Mouse (Mus musculus) kidney, embryonic 14.5 days (tissue): ENCODE data around the gene Gm18336. TPM values are rescaled to one million over a fixed set of nuclear protein-coding genes. Genes with fewer than 3 reads are reported as not detected.
"Not testable (repeated sequence)": the region's sequence is repeated elsewhere in the genome, so short reads cannot be mapped to it uniquely, and the experiment has no call there.

Experiments used
- ATAC-seq: fragments of 200-750 bp; cut with Nextera tagmentation; 2 replicates; pipeline ENCODE4 v1.8.0; 2017; ENCODE audit warnings: moderate number of reproducible peaks, mild to moderate bottlenecking, moderate TSS enrichment, moderate library complexity; ENCODE audit not compliant: low FRiP score, low TSS enrichment
- H3K27ac ChIP-seq: fragments of 300-500 bp; sonication (generic); 2 replicates; pipeline ENCODE4 v1.5.1; 2014; ENCODE audit warnings: low read depth, mild to moderate bottlenecking, low read length, moderate library complexity, mixed read lengths
- H3K27me3 ChIP-seq: fragments of 300-500 bp; sonication (generic); 2 replicates; pipeline ENCODE4 v1.6.1; 2014; ENCODE audit warnings: mild to moderate bottlenecking, low read length; ENCODE audit not compliant: control insufficient read depth, insufficient read depth
- H3K36me3 ChIP-seq: fragments of 300-500 bp; sonication (generic); 2 replicates; pipeline ENCODE4 v1.6.1; 2014; ENCODE audit warnings: low read length, mixed read lengths; ENCODE audit not compliant: control insufficient read depth, insufficient read depth
- H3K4me1 ChIP-seq: fragments of 300-500 bp; sonication (generic); 2 replicates; pipeline ENCODE4 v1.6.1; 2014; ENCODE audit warnings: low read length, mixed read lengths; ENCODE audit not compliant: control insufficient read depth, insufficient read depth
- H3K4me2 ChIP-seq: fragments of 300-500 bp; sonication (generic); replicated peaks from 2 replicates; pipeline ENCODE4 v1.6.1; 2014; ENCODE audit warnings: low read depth, mild to moderate bottlenecking, low read length
- H3K4me3 ChIP-seq: fragments of 300-500 bp; sonication (generic); 2 replicates; pipeline ENCODE4 v1.5.1; 2014; ENCODE audit warnings: mild to moderate bottlenecking, low read length
- H3K9ac ChIP-seq: fragments of 300-500 bp; sonication (generic); 2 replicates; pipeline ENCODE4 v1.6.1; 2014; ENCODE audit warnings: low read depth, mild to moderate bottlenecking, low read length, moderate library complexity
- H3K9me3 ChIP-seq: fragments of 300-500 bp; sonication (generic); 2 replicates; pipeline ENCODE4 v1.6.1; 2016; ENCODE audit warnings: low read length; ENCODE audit not compliant: control insufficient read depth
- WGBS: fragments of 180-500 bp; shearing (Covaris S2); extraction: QIAGEN DNeasy Blood & Tissue Kit; methylation state at CpG from one replicate; pipeline ENCODE4 v1.1.7; 2014; 5-methylcytosine and 5-hydroxymethylcytosine counted together
- polyA plus RNA-seq: library from polyadenylated mRNA; unstranded; fragments of >200 nt; fragmentation: Nextera tagmentation; extraction: Ambion mirVana; gene quantifications from 2 replicates; pipeline ENCODE4 v1.2.1, GENCODE M21; 2014

Gm18336 gene
- polyA plus RNA-seq = not detected in 2 replicates

DNA sequence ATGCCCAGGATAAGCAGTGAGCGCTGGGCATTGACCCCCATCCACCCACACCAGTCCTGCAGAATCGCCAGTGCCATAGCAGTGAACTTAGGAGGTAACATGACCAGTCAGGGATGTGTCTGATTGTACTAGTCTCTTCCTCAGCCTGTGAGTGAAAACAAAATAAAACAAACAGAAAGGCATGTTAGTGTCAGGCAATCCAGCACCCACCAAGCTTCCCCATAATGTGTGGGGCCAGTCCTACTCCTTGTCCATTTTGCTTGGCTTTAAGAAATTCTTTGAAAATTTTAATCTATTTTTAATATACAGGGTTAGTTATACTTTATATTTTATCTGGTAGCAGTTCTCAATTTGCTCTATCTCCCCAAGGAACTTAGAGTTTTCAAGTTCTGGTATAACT is at the start of gene Gm18336:
TSS of gene Gm18336 (minus strand) at position 101 of the 400 bp plus-strand sequence.
- H3K4me2 ChIP-seq, H3K36me3 ChIP-seq, H3K4me3 ChIP-seq, H3K27ac ChIP-seq, H3K9ac ChIP-seq, H3K4me1 ChIP-seq, ATAC-seq, H3K27me3 ChIP-seq, H3K9me3 ChIP-seq: not testable (repeated sequence)
- WGBS = 67% methylated on average over 1 of the region's 2 CpGs

DNA sequence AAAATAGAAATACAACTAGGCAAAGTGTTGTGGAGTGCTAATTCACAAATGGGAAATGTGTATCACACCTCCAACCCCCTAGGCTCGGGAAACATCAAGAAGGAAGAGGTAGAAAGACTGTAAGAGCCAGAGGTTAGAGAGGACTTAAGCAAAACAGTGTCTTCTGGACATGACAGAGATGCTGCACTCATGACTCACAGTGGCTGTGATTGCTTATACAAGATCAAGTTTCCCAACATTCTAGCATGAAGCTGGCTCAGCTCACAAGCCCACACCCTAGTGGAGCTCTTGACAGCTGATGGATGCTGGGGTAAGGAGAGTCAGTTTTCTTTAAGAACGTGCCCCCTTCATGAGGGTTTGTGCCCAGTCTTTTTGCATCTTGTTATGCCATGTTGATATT is 42.9 kb upstream of the Gm18336 start:
- WGBS = 50% methylated on average over 2 of the region's 2 CpGs
- Histone ChIP-seq H3K4me3 (no peak overlapping the region), H3K9ac (no peak overlapping the region), H3K27ac (no peak overlapping the region), H3K4me1 (no peaks in the 10 kb centered on the region), H3K27me3 (no peaks in the 10 kb centered on the region), H3K4me2 (no peak overlapping the region), H3K9me3 (no peaks in the 10 kb centered on the region), H3K36me3 (no peaks in the 10 kb centered on the region)
- ATAC-seq = no peak

DNA sequence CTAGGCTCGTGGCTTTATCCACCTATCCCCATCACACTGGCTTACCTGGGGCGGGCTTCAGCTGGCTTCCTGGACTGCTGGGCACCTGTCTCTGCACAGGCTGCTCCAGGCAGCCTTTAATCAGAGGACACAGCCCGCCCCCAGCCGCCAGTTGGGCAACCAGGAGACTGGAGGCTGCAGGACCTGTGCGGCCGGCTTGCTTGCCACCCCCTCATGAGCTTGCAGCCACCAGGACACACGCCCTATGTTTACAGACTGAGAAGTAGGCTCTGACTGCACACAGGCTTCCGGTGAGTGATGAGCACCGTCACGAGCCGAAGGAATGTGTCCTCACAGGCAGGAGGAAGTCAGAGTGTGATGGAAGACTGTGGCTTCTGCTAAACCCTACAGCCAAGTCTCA is 36.7 kb upstream of the Gm18336 start, which contains the start of gene Trex2:
TSS of gene Trex2 (minus strand) at position 93 of the 400 bp plus-strand sequence.
- Histone ChIP-seq H3K27me3 (no peaks in the 10 kb centered on the region), H3K4me1 (no peaks in the 10 kb centered on the region), H3K36me3 (no peaks in the 10 kb centered on the region), H3K27ac (no peak within 1 kb of the TSS), H3K9me3 (no peaks in the 10 kb centered on the region), H3K9ac (no peak within 1 kb of the TSS), H3K4me2 (no peak within 1 kb of the TSS), H3K4me3 (no peak within 1 kb of the TSS)
- WGBS = 80% methylated on average over 11 of the region's 11 CpGs
- no peak for ATAC-seq

- H3K9me3 ChIP-seq = no peaks in the 10 kb centered on the region
- 69% methylated on average over 5 of the region's 5 CpGs for WGBS
- no peak for ATAC-seq
These were observed 34.3 kb upstream of the Gm18336 start for GRCm38 (mm10) chrX:73432850-73433249.

GRCm38 (mm10) chrX:73430036-73430435 is 31.5 kb upstream of the Gm18336 start:
- no peak for ATAC-seq
- no peak overlapping the region for H3K4me2 ChIP-seq
- H3K27ac ChIP-seq = no peak overlapping the region
- no peaks in the 10 kb centered on the region for H3K27me3 ChIP-seq
- no peak overlapping the region for H3K4me3 ChIP-seq
- 81% methylated on average over 2 of the region's 2 CpGs for WGBS
- H3K4me1 ChIP-seq = no peaks in the 10 kb centered on the region
- H3K9ac ChIP-seq = no peak overlapping the region
- no peaks in the 10 kb centered on the region for H3K9me3 ChIP-seq
- no peaks in the 10 kb centered on the region for H3K36me3 ChIP-seq

More at GRCm38 (mm10) chrX:73432850-73433249, 34.3 kb upstream of the Gm18336 start:
- no peaks in the 10 kb centered on the region for H3K36me3 ChIP-seq
- no peak overlapping the region for H3K9ac ChIP-seq
- no peak overlapping the region for H3K4me2 ChIP-seq
- no peaks in the 10 kb centered on the region for H3K4me1 ChIP-seq
- H3K27ac ChIP-seq = no peak overlapping the region
- no peak overlapping the region for H3K4me3 ChIP-seq
- H3K27me3 ChIP-seq = no peaks in the 10 kb centered on the region

DNA sequence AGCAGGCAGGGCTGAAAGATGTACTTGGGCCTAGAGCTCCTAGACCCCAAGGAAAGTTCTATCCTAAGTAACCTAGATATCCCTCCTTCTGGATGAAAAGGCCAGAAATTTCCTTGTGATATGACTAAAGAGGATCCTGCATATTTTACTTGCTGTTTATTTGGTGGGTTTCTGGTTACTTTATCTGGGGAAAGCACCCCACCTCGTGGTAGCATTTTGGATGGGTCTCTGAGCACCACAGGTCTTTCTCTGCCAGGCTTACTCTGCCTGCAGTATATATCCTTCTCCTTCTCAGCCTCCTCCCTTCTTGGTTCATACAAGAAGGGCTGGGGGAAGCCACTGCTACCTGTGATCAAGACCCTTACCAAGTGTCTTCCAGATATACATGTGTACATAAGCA is 14.2 kb upstream of the Gm18336 start:
- no peaks in the 10 kb centered on the region for H3K36me3 ChIP-seq
- no peak for ATAC-seq
- H3K27ac ChIP-seq = no peak overlapping the region
- H3K27me3 ChIP-seq = peaks cover 4% of the 10 kb centered on the region
- H3K9me3 ChIP-seq = no peaks in the 10 kb centered on the region
- WGBS = 29% methylated on average over 1 of the region's 1 CpGs
- no peaks in the 10 kb centered on the region for H3K4me1 ChIP-seq
- no peak overlapping the region for H3K4me3 ChIP-seq
- H3K4me2 ChIP-seq = no peak overlapping the region
- no peak overlapping the region for H3K9ac ChIP-seq

DNA sequence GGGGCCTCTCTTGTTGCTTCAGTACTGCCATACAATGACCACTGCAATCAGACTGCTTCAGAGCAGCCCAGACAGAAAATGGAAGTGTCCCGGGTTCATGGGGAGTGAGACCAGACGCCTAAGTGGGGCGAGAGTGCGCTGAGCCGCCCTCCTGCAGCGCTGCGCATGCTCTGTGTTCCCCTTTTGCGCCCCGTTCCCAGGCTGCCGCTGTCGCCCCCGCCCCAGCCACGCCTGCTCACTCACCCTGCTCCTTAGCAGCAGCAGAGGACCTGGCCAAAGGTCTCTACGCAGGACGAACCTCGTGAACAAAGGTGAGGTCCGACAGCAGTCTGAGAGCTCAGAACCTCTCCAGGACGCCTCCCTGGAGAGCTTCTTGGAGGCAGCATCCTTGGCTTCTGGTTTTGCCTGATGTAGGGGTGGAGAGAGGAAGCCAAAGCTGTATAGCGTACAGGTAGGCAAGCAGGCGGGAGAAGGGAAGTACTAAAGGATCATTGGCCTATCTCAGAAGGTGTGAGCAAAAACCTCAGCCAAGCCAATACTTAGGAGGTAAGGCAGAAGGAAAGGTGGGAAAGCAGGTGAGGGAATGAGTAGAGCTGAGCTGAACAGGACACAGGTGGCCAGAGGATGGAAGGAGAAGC is 12.5 kb upstream of the Gm18336 start, which contains the start of gene Zfp92:
TSS of gene Zfp92 (plus strand) at position 217 of the 638 bp plus-strand sequence.
- Histone ChIP-seq H3K4me3 (peak within 1 kb of the TSS; percentile 24), H3K9me3 (no peaks in the 10 kb centered on the region), H3K9ac (peak within 1 kb of the TSS; percentile 37; the same call in 1 of the 2 replicates), H3K4me2 (peak within 1 kb of the TSS; percentile 46), H3K27ac (no peak within 1 kb of the TSS), H3K27me3 (peaks cover 4% of the 10 kb centered on the region), H3K36me3 (no peaks in the 10 kb centered on the region), H3K4me1 (no peaks in the 10 kb centered on the region)
- ATAC-seq = no peak
- 25% methylated on average over 20 of the region's 20 CpGs for WGBS

DNA sequence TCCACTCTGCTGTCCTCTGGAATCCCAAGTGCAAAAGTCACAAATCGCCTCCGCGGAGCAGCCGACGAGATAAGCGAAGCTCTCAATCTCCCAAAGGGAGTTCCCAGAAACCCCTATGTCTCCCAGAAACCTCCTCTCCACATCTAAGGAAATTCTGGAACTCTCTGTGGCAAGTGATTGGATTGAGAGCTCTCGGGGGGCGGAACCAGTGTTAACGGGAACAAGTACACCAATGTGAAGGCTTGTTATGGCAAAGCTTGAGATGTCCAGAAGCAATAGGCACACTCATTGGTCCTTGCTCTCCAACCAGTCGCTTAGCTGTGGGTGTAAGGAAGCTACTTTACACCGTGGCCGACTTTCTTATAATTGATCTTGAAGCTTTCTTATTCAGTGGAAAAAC is 3.1 kb upstream of the Gm18336 start:
- no peak for ATAC-seq
- 94% methylated on average over 12 of the region's 12 CpGs for WGBS

GRCm38 (mm10) chrX:73400951-73401350 is 2.4 kb upstream of the Gm18336 start:
- Histone ChIP-seq H3K9ac (no peak overlapping the region), H3K9me3 (no peaks in the 10 kb centered on the region), H3K4me2 (no peak overlapping the region), H3K4me3 (no peak overlapping the region), H3K27ac (no peak overlapping the region), H3K36me3 (no peaks in the 10 kb centered on the region), H3K27me3 (no peaks in the 10 kb centered on the region), H3K4me1 (no peaks in the 10 kb centered on the region)
- no peak for ATAC-seq
- WGBS = 90% methylated on average over 20 of the region's 20 CpGs

More for the DNA sequence above, 3.1 kb upstream of the Gm18336 start:
- Histone ChIP-seq H3K36me3 (no peaks in the 10 kb centered on the region), H3K9ac (no peak overlapping the region), H3K27me3 (no peaks in the 10 kb centered on the region), H3K4me3 (no peak overlapping the region), H3K9me3 (no peaks in the 10 kb centered on the region), H3K4me2 (no peak overlapping the region), H3K4me1 (no peaks in the 10 kb centered on the region), H3K27ac (no peak overlapping the region)
